Mouse (Mus musculus): ENCODE measurements around the gene Tubgcp5. TPM values are rescaled to one million over a fixed set of nuclear protein-coding genes. Genes with fewer than 3 reads are reported as not detected.

Tubgcp5 gene
- polyA plus RNA-seq, 1 experiment from 2014 or later: 45.6 TPM

DNA sequence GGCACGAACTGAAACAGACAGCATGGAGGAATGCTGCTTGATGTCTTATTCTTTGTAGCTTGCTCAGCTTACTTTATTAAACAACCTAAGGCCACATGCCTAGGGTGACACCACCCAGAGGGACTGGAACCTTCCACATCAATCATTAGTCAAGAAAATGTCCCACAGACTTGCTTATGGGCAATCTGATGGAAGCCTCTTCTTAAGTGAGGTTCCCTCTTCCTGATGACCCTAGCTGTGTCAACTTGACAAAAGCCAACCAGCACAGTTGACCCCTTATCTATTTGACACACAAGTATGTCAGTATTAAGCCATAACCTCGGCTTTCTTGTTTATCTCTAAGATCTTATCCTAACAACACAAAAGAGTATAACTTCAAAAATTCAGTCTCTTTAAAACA lies 16.0 kb downstream of the Tubgcp5 start:
- Histone ChIP-seq H3K9ac (no peak overlapping the region), H3K4me1 (no peaks in the 10 kb centered on the region), H3K9me3 (no peaks in the 10 kb centered on the region), H3K36me3 (peaks cover 84% of the 10 kb centered on the region), H3K4me3 (no peak overlapping the region), H3K27ac (no peak overlapping the region), H3K27me3 (no peaks in the 10 kb centered on the region), H3K4me2 (no peak overlapping the region)
- WGBS: 88% methylated on average over 2 of the region's 2 CpGs
- ATAC-seq (ENCODE audit: insufficient number of reproducible peaks, insufficient read depth, low FRiP score, low TSS enrichment, low read depth): no peak

DNA sequence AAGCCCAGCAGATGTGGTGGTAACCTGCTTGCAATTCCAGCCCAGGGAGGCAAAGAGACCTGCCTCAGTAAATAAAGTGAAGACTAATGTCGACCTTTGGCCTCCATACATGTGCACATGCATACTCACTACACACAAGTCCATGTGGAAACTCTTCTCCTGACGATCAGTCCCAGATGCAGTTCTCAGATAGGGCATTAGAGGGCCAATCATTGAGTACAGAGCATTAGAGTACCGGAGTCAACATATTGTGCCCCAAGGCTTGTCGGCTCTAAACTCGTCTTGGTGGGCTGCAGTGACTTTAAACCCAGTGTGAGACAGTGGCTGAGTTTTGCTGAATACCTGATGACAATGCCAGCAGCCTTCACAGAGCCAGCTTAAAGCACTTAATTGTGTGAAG lies 30.5 kb downstream of the Tubgcp5 start:
- Histone ChIP-seq H3K36me3 (peaks cover 91% of the 10 kb centered on the region), H3K4me2 (no peak overlapping the region), H3K4me3 (no peak overlapping the region), H3K27ac (no peak overlapping the region), H3K9ac (no peak overlapping the region), H3K9me3 (no peaks in the 10 kb centered on the region), H3K4me1 (no peaks in the 10 kb centered on the region), H3K27me3 (no peaks in the 10 kb centered on the region)
- WGBS: 73% methylated on average over 5 of the region's 5 CpGs
- no peak for ATAC-seq (ENCODE audit: insufficient number of reproducible peaks, insufficient read depth, low FRiP score, low TSS enrichment, low read depth)

DNA sequence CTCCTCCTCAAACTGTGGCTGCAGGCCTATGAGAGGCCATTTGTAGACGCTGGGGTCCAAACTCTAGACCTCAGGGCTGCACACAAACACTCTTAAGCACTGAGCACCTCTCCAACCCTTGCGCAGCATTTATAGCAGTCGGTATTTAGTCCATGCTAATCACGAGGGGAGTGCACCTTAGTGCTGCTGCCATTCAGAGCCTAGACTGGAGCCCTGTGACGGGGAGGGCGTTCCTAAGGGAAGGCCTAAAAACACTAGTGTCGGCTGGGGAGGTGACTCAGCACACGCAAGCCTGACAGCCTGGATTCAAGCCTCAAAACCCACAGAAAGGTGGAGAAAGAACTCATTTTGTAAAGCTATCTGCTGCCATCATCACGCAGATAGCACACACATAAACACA lies 33.6 kb downstream of the Tubgcp5 start:
- Histone ChIP-seq H3K9me3 (no peaks in the 10 kb centered on the region), H3K4me3 (no peak overlapping the region), H3K4me1 (no peaks in the 10 kb centered on the region), H3K36me3 (peaks cover 79% of the 10 kb centered on the region), H3K27ac (no peak overlapping the region), H3K4me2 (no peak overlapping the region), H3K9ac (no peak overlapping the region), H3K27me3 (no peaks in the 10 kb centered on the region)
- no peak for ATAC-seq (ENCODE audit: insufficient number of reproducible peaks, insufficient read depth, low FRiP score, low TSS enrichment, low read depth)
- 94% methylated on average over 9 of the region's 9 CpGs for WGBS

DNA sequence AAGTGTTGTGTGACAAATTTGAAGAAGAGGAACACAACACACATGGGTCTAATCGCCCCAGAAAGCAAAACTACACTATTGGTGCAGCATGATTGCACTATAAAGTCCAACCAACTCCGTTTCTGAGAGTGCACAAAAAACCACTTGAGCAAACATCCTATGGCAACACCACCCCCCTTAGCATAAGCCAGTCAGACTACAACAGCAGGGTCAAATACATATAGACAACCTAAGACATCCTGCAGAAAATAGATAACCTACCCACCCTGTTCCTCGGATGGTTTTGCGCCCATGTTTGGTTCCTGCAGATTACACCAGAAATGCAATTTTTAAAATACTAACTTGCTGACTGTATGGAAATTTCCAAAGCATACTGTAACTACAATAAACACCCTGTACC lies 42.9 kb downstream of the Tubgcp5 start:
- ATAC-seq (ENCODE audit: insufficient number of reproducible peaks, insufficient read depth, low FRiP score, low TSS enrichment, low read depth): no peak
- Histone ChIP-seq H3K4me1 (peaks cover 6% of the 10 kb centered on the region), H3K9me3 (no peaks in the 10 kb centered on the region), H3K4me3 (no peak overlapping the region), H3K27me3 (no peaks in the 10 kb centered on the region), H3K27ac (no peak overlapping the region), H3K9ac (no peak overlapping the region), H3K4me2 (no peak overlapping the region), H3K36me3 (peaks cover 3% of the 10 kb centered on the region)
- 83% methylated on average over 4 of the region's 4 CpGs for WGBS

DNA sequence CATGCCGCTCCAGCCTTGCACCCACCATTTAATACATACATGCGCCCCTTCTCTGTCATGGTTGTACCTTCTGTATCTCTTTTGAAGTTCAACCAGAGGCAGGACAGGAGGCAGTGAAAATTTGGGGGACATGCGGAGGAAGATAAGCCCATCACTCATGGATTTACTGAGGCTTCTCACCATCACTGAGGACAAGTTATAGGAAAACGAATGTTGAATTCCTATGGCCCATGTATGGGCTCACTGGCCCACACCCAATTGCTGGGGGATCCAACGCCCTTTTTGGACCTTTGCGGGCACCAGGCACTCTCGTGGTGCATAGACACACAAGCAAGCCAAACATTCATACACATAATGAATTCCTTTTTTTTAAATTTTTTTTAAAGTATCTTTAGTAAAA lies 47.5 kb downstream of the Tubgcp5 start, which contains the start of gene Cyfip1:
Cyfip1 (plus strand) TSS at position 301 of the 400 bp plus-strand sequence.
- whole genome bisulfite sequencing: 49% methylated on average over 7 of the region's 7 CpGs
- H3K9me3 ChIP-seq: no peaks in the 10 kb centered on the region

DNA sequence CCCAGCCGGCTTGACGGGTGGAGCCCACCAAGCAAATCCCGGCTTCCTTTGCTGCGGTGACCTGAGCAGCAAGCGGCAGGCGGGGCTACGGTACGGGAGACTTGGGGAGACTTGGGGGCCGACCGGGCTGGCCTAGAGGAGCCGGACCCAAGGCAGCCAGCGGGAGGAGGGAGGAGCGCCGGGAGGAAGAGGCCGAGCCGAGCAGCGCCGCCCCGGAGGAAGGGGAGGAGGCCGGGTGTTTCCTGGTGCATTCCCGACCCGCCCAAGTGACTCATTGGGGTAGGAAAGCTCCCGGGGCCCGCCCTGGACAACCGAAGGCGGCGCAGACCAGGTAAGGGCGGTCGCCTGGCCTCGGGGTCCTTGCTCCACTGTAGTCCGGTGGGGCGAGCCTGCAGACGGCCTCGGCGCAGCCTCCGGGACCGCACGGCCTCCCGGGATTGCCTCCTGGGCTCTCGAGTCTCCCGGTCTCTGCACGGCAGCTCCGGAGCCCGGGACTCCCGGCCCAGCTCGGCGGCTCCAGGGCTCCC lies 48.1 kb downstream of the Tubgcp5 start:
- Histone ChIP-seq H3K4me2 (peak overlapping the region; percentile 83), H3K36me3 (no peaks in the 10 kb centered on the region), H3K9ac (peak overlapping the region; percentile 96), H3K4me1 (peaks cover 22% of the 10 kb centered on the region), H3K27ac (peak overlapping the region; percentile 97), H3K27me3 (no peaks in the 10 kb centered on the region), H3K9me3 (no peaks in the 10 kb centered on the region), H3K4me3 (peak overlapping the region; percentile 93)
- ATAC-seq (ENCODE audit: insufficient number of reproducible peaks, insufficient read depth, low FRiP score, low TSS enrichment, low read depth): peak; percentile 96
- under 1% methylated on average over 47 of the region's 47 CpGs for WGBS

More for the DNA sequence above, 47.5 kb downstream of the Tubgcp5 start, which contains the start of gene Cyfip1:
- Histone ChIP-seq H3K4me3 (peak within 1 kb of the TSS; percentile 93), H3K9ac (peak within 1 kb of the TSS; percentile 96), H3K36me3 (no peaks in the 10 kb centered on the region), H3K27ac (peak within 1 kb of the TSS; percentile 97), H3K4me1 (peaks cover 16% of the 10 kb centered on the region), H3K27me3 (no peaks in the 10 kb centered on the region), H3K4me2 (peak within 1 kb of the TSS; percentile 83)
- ATAC-seq (ENCODE audit: insufficient number of reproducible peaks, insufficient read depth, low FRiP score, low TSS enrichment, low read depth): peak; percentile 45; the same call in 1 of the 2 replicates

DNA sequence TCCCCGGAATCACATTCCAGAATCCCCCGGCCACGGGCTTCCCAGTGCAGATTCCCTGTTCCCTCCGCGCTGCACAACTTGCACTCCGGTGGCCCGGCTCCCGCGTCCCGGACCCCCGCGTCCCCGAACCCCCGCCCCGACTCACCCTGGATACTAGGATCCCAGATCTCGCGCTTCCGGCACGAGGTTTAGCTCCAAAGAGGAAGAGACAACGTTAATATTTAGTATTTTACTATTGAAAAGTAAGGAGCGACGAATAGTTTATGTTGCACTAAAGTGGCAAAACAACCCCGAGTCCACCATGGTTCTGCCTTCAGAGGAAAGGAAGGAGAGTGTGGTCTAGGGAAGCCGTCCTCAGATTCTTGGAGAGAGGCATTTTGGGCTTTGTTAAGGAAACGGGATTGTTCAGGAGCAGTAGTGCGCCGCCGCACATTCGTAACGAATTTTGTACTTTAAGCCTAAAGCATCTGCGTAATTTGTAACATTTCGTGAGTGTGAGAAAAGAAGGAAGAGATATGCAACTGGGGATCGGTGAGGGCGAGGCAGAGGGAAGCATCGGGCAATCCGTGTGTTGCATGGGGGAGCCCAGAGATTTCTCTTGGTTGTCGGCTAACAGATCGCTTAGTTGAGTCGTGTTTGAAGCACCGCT lies 48.7 kb downstream of the Tubgcp5 start:
- H3K27me3 ChIP-seq: no peaks in the 10 kb centered on the region
- no peaks in the 10 kb centered on the region for H3K9me3 ChIP-seq
- H3K4me2 ChIP-seq: peak overlapping the region; percentile 83
- H3K4me3 ChIP-seq: peak overlapping the region; percentile 93
- peak overlapping the region; percentile 96 for H3K9ac ChIP-seq
- H3K4me1 ChIP-seq: peaks cover 22% of the 10 kb centered on the region
- no peaks in the 10 kb centered on the region for H3K36me3 ChIP-seq
- peak; percentile 43; the same call in 1 of the 2 replicates for ATAC-seq (ENCODE audit: insufficient number of reproducible peaks, insufficient read depth, low FRiP score, low TSS enrichment, low read depth)
- WGBS: under 1% methylated on average over 40 of the region's 40 CpGs
- H3K27ac ChIP-seq: peak overlapping the region; percentile 97

DNA sequence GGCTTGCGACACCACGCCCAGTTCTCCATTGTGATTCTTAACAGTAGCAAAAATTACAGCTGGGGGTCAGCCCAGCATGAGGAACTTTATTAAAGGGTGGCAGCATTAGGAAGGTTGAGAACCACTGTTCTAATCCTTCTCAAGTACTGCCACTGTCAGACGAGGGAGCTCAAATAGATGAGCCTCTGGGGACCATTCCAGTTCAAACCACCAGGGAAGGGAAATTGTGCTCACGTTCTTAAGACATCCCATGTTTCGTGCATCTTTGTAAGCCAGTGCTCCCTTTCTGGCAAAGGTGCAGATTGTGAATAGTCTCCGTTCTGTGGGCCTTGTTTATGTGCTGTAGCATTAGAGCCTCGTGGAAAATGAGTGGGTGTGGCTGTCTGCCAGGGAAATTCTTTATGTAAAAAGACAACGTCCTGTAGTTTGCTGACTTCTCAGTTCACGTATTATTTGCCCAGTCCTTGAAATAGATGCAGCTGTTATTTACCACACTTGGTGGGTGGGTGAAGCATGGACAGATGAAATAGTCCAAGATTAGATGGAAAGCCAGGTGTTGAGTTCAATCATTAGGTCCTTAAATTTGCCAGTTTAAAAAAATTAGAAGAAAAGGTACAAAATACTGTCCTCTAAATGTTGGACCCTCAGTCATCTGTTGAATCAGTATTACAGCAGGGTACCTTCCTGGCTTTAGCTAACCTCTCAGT lies 52.8 kb downstream of the Tubgcp5 start:
- 55% methylated on average over 9 of the region's 9 CpGs for WGBS
- Histone ChIP-seq H3K9me3 (no peaks in the 10 kb centered on the region), H3K4me1 (peaks cover 44% of the 10 kb centered on the region), H3K4me3 (no peak overlapping the region), H3K27ac (no peak overlapping the region), H3K4me2 (no peak overlapping the region), H3K27me3 (no peaks in the 10 kb centered on the region), H3K9ac (no peak overlapping the region), H3K36me3 (no peaks in the 10 kb centered on the region)
- no peak for ATAC-seq (ENCODE audit: insufficient number of reproducible peaks, insufficient read depth, low FRiP score, low TSS enrichment, low read depth)

DNA sequence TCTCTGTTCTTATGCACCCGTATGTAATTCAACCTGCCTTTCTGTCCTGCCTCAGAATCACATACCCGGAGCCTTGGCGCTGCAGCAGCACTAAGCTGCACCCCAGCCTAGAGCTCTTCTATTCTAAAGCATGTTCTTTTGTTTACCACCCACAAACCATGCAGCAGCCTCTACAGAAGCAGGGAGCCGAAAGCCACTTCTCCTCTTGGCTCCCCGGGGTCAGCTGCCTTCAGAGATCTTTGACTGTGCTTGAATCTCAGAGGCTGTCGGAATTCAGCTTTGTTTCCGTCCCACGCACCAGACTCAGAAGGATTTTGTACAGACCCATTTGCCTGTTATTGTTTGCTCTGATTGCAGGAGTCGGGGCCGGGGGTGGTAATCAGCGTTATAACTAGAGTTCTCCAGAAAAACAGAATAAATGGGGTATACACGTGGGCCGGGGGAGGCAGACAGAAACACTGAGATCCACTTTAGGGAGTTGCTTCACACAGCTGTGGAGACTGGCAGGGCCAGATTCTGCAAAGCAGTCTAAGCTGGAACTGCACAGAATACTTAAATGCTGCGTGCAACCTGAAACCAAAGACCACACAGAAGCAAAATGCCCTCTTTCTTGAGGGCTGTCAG lies 56.1 kb downstream of the Tubgcp5 start:
- H3K27me3 ChIP-seq: no peaks in the 10 kb centered on the region
- peak overlapping the region; percentile 48 for H3K4me2 ChIP-seq
- H3K4me3 ChIP-seq: peak overlapping the region; percentile 11; the same call in 1 of the 2 replicates
- peak overlapping the region; percentile 59 for H3K9ac ChIP-seq
- H3K4me1 ChIP-seq: peaks cover 42% of the 10 kb centered on the region
- no peaks in the 10 kb centered on the region for H3K36me3 ChIP-seq
- ATAC-seq (ENCODE audit: insufficient number of reproducible peaks, insufficient read depth, low FRiP score, low TSS enrichment, low read depth): peak; percentile 78
- no peaks in the 10 kb centered on the region for H3K9me3 ChIP-seq
- 17% methylated on average over 14 of the region's 14 CpGs for WGBS
- H3K27ac ChIP-seq: peak overlapping the region; percentile 86

DNA sequence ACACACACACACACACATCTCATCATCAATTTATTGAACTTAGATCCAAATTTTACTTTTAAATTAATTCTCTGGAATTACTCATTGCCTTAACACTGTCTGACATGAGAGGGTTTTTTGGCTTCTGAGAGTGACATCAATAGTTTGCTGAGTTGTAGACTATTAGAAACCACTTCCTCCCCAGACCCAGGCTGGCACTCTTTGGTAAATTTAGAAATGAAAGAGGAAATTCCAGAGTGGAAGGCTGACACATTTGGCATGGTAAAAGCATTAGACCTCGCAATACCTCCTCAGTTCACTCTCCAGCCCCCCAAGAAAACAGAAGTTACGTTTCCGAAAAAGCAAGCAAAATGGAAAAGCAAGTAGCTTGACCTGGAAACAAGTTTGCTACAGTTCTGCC lies 58.8 kb downstream of the Tubgcp5 start:
- no peak overlapping the region for H3K4me2 ChIP-seq
- no peaks in the 10 kb centered on the region for H3K27me3 ChIP-seq
- H3K36me3 ChIP-seq: 0 out of 2 replicates have a peak, but pooled peaks cover 4% of the 10 kb centered on the region
- 71% methylated on average over 3 of the region's 3 CpGs for WGBS
- H3K27ac ChIP-seq: no peak overlapping the region
- no peaks in the 10 kb centered on the region for H3K9me3 ChIP-seq
- peaks cover 44% of the 10 kb centered on the region for H3K4me1 ChIP-seq
- no peak overlapping the region for H3K4me3 ChIP-seq
- no peak for ATAC-seq (ENCODE audit: insufficient number of reproducible peaks, insufficient read depth, low FRiP score, low TSS enrichment, low read depth)
- H3K9ac ChIP-seq: no peak overlapping the region

DNA sequence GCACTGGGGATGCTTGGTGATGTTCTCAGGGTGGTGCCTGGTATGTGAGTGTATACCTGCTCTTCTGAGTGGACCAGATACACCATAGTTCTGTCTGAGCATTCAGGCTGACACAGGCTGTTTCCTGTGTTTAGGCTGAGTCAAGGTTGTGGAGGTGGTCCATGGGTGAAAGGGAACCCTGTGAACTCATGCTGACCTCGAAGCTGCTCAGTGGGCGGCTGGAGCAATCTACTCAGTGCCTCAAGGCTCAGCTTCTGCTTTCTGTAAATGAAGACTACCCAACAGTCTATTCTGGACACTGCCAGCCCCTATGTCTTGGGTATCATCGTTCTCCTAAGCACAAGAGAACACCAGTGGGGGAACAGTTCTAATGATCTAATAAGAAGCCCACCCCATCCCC lies 61.6 kb downstream of the Tubgcp5 start:
- ATAC-seq (ENCODE audit: insufficient number of reproducible peaks, insufficient read depth, low FRiP score, low TSS enrichment, low read depth): no peak
- Histone ChIP-seq H3K36me3 (0 out of 2 replicates have a peak, but pooled peaks cover 4% of the 10 kb centered on the region), H3K9me3 (no peaks in the 10 kb centered on the region), H3K4me1 (peaks cover 25% of the 10 kb centered on the region), H3K27me3 (no peaks in the 10 kb centered on the region), H3K4me2 (no peak overlapping the region), H3K9ac (no peak overlapping the region), H3K27ac (no peak overlapping the region), H3K4me3 (no peak overlapping the region)
- WGBS: 84% methylated on average over 3 of the region's 3 CpGs

All from embryonic facial prominence, embryonic 13.5 days (tissue).